Mouse (Mus musculus): ENCODE data around the gene Atf1.
"Not testable (repeated sequence)": the region's sequence is repeated elsewhere in the genome, so short reads cannot be mapped to it uniquely, and the experiment has no call there.

Gene Atf1

GRCm38 (mm10) chr15:100263246-100263905 lies 35.8 kb downstream of the Atf1 start:
- peak; percentile 48 for DNase-seq

DNA sequence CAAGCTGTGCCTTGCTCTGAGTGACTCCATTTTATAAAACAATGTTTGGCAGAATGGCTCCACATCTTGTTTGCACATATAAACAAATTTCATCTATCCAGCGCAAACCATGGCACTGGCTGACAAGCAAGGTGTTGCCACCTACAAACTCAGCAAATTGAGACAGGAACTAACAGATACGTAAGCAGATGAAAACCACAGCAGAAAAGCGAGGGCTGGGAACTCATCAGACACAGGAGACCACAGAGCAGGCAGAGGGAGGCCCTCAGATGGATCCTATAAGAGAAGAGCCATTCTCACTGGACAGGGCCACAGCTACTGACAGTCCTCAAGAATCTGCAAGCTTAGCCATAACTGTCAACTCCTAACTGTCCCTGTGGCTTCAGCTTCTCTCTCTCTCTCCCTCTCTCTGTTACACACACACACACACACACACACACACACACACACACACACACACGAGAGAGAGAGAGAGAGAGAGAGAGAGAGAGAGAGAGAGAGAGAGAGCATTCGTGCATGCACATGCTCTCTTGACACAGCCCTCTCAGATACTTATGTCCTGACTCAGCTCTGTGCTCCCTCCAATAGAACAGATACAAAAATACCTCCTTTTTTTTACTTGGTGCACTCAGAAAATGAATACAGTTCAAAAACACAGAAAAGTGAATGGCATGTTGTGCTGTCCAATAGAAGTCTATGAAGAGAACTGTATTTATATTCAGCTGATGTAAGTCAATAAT lies 38.1 kb downstream of the Atf1 start:
- DNase-seq: no peak

DNA sequence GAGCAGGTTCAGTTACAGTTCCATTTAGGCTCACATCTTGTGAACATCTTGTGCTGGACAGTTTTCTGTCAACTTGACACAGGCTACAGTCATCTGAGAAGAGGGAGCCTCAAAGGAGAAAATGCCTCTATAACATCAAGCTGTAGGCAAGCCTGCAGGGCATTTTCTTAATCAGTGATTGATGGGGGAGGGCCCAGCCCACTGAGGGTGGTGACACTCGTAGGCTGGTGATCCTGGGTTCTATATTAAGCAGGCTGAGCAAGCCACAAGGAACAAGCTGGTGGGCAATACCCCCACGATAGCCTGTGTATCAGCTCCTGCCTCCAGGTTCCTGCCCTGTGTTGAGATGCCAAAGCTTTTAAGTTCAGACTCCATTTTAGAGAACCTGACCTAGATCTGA lies 41.3 kb downstream of the Atf1 start:
- DNase-seq: no peak

DNA sequence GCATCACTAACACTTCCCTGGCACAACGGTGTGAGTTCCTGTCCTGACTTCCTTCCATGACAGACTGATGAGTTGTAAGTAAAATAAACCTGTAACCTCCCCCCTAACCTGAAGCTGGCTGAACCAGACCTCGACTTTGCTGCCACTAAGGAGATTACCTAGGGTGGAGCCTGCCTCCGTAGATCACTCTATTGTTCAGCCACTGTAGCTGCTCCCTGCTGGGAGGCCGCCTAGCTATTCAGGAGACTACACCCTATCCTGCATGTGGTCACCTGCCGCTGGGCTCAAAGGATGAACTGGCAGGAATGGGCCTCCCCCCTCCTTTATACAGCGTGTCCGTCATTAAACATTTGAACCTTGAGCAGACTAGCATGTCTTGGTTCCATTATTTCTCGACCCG lies 42.2 kb downstream of the Atf1 start:
- no peak for DNase-seq

DNA sequence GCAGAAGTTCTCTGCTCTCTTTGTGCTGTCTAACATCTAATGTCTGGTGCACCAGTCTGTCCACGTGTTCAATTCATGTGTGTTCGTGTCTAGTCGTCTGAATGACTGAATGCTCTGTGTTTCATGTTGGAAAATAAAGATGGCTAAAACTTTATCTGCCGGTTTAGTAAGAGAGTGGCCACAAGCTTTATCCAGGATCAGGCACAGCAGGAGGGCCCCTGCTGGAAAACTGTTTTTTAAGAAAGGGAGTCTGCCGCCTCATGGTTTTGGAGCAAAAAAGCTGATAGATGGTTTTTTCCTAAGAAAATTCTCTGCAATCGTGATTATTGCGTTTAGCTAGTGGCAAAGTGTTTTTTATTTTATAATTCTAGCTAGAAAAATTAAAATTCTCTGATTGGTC lies 43.0 kb downstream of the Atf1 start:
- DNase-seq: not testable (repeated sequence)

GRCm38 (mm10) chr15:100271411-100271810 lies 43.8 kb downstream of the Atf1 start:
- DNase-seq: no peak

DNA sequence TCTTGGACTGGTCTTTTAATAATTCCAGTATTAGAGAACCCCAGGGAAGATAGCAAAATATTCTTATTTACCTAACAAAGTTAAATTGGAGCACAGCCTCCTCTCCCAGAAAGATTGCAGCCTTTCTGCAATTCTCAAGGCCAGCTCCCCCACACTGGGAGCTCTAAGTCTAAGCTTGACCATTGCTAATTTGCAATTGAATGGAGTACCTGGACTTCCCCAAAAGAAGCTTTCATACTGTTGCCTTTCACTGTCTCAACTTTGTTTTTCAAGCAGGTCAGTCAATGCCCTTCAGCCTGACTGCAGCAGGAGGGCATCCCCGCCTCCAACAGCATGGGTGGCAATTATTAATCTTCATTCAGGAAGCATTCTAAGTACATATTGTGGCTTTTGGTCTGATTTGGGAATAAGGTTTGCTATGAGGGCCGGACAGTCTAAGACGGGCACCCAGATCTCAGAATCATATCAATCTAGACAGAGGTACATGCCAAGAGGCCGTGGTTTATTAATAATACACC lies 46.2 kb downstream of the Atf1 start:
- DNase-seq: not testable (repeated sequence)

DNA sequence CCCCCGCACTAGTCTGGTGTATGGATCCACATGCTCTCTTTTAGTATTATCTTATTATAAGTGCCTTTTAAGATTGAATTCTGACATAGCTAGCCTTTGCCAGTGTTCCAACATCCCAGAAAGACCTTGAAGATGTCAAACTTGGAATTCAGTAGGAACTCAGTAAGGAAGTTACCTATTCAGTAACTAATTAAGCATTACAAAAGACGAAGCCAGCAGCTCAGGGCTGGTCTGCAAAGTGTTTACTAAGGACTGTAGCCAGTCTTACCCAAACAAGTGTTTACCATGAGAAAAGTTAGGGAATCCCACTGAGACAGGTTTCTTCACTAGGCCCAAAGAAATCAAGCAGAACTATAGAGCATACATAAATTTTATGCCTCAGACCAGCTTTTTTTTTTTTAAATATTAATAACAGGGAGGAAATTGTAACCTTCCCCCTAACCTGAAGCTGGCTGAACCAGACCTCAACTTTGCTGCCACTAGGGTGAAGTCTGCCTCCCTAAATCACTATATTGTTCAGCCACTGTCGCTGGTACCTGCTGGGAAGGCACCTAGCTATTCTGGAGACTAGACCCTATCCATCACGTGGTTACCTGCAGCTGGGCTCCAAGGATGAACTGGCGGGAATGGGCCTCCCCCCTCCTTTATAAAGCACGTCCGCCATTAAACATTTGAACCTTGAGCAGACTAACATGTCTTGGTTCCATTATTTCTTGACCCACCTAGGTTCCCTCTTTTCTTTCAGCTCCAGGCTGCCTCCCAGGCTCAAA lies 47.4 kb downstream of the Atf1 start:
- no peak for DNase-seq

GRCm38 (mm10) chr15:100276403-100276802 lies 48.8 kb downstream of the Atf1 start:
- no peak for DNase-seq

GRCm38 (mm10) chr15:100277586-100277985 lies 50.0 kb downstream of the Atf1 start:
- DNase-seq: no peak

DNA sequence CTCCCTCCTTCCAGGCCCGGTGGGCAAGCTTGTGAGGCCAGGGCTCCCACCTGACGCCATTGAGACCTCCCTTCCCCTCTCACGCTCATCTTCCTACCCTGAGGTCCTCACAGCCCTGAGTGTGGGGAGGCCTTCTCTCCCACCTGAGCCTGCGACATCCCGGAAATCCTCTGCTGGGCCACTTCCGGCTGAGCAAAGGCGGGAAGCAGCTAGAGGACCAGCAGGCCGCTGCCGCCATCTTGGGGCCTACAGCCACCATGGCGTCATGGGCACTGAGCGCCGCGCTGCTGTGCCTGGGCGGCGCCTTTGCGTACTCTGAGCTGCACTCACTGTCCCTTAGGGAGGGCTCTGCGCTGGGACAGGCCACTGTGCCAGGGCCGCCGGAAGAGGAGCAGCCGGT lies 53.0 kb downstream of the Atf1 start, which contains the start of gene Tmprss12:
Gene Tmprss12, plus strand, starts transcription at position 212 of the 400 bp plus-strand sequence.
- DNase-seq: no peak

DNA sequence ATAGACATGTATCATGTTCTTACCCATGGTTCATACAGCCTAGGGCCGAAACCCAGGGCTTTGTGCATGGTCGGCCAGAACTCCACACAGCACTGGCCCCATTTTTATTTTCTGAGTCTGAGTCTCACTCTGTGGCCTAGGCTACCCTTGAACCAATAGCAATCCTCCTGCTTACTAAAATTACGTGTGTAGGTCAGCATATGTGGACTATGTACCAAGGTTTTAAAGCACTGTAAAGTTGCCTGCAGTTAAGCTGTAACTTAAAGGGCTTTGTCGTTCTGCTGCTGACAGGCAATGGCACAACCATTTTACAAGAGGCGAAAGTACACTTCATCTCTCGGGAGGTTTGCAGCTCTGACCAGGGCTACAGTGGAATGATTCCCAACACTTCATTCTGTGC lies 61.4 kb downstream of the Atf1 start:
- DNase-seq: no peak

- no peak for DNase-seq
Measured at GRCm38 (mm10) chr15:100290858-100291257, 63.2 kb downstream of the Atf1 start.

DNA sequence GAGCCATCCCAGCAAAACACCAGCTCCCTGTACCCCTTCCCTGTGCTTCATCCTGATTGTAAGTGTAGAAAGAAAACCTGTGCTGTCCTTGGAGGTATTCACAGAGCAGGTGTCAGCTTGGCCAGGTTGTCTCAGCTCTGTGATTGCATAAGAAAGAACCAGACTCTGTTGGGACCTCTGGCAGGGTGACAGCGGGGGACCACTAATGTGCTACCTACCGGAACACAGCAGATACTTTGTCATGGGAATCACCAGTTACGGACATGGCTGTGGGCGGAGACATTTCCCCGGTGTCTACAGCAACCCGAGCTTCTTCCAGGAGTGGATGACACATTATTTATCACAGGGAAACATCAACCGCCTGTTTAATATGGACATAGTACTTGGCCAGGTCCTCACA lies 64.7 kb downstream of the Atf1 start:
- no peak for DNase-seq

GRCm38 (mm10) chr15:100297856-100298255 lies 70.2 kb downstream of the Atf1 start:
- DNase-seq: no peak

- no peak for DNase-seq
Measured at GRCm38 (mm10) chr15:100300499-100300898, 72.9 kb downstream of the Atf1 start.

DNA sequence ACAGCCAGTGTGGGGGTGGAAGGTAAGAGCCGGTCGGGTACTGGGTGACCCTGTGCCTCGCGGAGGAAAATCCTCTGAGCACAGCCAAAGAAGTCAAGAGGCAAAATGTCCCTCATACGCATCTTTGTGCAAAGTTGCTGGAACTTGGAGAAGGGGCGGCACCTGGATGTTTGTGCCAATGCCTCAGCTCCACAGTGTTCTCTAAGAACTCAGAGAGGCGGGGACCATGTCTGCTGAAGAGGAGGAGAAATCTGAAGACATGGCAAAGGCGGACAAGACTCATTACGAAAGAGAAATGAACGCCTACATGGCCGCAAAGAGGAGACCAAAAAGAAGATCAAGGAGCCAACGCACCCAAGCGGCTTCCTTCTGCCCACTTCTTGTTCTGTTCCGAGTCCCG lies 73.9 kb downstream of the Atf1 start:
- no peak for DNase-seq

- no peak for DNase-seq
Measured at GRCm38 (mm10) chr15:100303428-100304018, 75.9 kb downstream of the Atf1 start.

GRCm38 (mm10) chr15:100304019-100304991 lies 76.7 kb downstream of the Atf1 start, which contains the start of gene Mettl7a1:
Gene Mettl7a1 (plus strand): TSS chr15:100304140.
- peak; percentile 84 for DNase-seq

GRCm38 (mm10) chr15:100306201-100306600 lies 78.6 kb downstream of the Atf1 start:
- no peak for DNase-seq

DNA sequence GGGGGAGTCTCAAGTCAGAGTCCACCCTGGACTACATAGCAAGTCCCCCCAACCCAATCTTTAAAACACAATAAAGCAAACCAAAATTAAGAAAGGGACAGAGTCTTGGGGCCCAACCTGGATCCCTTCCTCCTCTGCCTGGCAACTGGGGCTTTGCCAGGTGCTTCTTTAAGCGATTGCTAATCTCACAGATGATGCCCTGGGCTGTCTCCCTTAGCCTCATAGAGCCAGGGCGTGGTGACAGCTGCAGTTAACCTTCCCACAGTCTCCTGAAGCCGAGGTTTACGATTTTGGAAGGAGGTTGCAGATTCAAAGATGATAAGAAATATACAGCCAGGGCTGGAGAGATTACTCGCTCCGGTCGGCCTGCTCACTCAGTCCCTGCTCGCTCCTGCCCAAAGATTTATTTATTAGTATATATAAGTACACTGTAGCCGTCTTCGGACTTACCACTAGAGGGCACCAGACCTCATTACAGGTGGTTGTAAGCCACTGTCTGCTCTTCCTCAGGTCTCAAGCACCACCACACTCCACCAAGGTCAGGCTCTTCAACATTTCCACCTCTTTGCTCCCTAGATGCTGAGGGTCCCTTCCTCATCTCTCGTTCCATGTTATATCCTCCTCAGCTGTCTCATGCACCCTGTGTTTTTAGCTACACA lies 79.9 kb downstream of the Atf1 start:
- DNase-seq: peak; percentile 66

Data from embryo, embryonic 11 days (tissue).